Mouse (Mus musculus) retina, embryonic 14.5 days (tissue): ENCODE measurements around the gene Gse1.

Source experiments
- DNase-seq: peaks from one replicate; pipeline ENCODE4 v3.0.0-alpha.2; 2015; ENCODE audit warnings: low spot score

Gene Gse1

GRCm38 (mm10) chr8:120227891-120228591 is at the start of gene Gse1:
Gene Gse1, plus strand, starts transcription at chr8:120228456.
- DNase-seq: peak; percentile 90

- peak; percentile 97 for DNase-seq
These were observed 49.2 kb upstream of the Gse1 start for GRCm38 (mm10) chr8:120179027-120179431.

DNA sequence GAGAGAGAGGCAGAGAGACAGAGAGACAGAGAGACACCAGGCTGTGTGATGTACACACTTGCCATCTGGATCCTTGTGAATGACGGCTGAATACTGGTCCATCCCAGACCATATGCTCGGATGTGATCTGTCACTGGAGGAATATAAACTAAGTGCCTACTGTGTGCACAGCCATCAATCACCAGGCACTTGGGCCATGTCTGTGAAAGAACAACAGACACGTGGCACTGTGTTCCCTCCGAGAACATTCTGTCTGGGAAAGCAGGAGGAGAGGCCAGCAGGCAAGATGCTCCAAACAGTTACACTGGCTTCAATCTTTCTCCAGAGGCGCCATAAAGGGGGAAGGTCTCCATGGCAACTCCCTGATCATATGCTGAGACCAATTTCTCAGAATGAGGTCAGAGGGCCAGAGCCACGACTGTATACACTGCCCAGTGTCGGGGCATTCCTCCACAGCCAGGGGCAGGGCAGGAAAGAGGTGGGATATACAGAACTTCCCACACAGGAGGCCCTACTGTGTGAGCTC is 47.7 kb upstream of the Gse1 start:
- DNase-seq: peak; percentile 74

GRCm38 (mm10) chr8:120181274-120181673 is 47.0 kb upstream of the Gse1 start:
- no peak for DNase-seq

- DNase-seq: no peak
These were observed 46.3 kb upstream of the Gse1 start for GRCm38 (mm10) chr8:120181861-120182414.

DNA sequence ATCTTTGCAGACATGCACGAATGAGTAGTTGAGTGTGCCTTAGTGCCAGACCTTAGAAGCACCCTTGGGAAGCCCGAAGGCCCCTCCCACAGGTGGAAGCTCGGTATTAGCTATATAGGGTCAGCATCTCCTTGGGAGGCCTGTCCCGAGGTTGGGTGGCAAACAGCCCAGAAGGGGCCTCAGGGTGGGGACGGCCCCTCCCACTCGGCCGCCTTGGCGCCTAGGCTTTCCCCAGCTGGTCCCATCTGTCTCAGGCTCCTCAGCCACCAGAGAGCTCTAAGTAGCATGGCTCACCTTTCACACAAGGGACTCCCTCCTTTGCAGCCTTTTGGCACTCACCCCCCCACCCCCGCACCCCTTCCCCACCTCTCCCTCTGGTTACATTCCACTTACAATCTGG is 43.9 kb upstream of the Gse1 start:
- no peak for DNase-seq

DNA sequence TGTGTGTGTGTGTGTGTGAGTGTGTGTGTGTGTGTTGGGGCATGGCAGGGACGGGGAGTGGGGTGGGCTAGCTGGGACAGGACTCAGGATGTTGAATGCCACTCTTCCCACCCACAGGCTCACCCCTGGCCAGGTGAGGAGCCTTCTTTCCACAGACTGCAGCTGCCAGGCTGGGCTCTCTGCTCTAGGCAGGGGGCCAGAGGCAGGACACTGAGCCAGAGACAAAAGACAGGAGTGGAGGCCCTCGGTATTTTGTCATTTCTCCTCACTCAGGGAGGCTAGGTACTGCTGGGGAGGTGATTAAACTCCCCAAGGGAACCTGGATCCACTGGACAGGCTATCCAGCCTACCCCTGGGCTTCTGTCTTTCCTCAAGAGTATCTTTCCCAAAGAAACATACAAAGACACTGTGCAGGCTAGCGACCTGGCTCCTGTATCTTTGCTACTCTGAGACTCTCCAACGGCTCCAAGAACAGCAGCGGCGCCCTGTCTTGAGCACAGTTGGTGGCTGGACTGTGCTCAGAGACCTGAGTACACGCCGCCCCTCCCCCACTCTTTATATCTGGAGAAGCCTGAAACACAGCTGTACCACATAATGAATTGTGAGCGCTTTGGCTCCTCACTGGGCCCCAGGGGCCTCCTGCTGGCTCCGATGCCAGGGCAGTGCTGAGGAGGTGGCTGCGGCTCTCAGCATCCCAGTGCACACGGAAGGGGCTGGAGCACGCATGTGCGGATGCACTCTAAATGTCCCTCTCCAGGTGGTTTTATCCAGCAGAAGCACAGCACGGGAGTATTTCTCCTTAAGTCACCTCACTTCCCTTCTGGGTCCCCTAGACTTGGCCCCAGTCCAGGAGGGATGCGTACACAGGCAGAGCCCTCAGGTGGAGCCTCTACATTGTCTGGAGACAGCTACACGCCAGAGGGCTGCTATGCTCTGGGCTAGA is 43.1 kb upstream of the Gse1 start:
- DNase-seq: peak; percentile 70

- DNase-seq: no peak
These were observed 41.8 kb upstream of the Gse1 start for GRCm38 (mm10) chr8:120186454-120186853.

DNA sequence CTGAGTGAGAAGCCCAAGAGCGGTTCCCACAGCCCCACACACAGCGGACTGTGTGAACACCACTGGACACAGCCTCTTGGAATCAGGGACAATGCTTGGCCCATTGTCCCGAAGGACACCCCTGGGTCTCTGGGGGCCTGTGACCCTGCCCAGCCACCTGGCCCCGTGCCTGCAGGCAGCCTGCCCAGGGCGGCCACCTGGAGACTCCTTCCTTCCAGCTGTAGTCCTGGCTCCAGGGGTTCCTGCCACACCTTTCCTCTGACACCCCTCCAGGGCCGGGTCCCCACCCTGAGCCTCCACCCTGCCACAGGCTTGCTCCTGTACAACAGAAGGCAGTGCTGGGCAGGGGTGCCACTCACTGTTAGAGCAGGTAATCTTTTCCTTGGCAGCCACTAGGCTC is 39.7 kb upstream of the Gse1 start:
- DNase-seq: no peak

DNA sequence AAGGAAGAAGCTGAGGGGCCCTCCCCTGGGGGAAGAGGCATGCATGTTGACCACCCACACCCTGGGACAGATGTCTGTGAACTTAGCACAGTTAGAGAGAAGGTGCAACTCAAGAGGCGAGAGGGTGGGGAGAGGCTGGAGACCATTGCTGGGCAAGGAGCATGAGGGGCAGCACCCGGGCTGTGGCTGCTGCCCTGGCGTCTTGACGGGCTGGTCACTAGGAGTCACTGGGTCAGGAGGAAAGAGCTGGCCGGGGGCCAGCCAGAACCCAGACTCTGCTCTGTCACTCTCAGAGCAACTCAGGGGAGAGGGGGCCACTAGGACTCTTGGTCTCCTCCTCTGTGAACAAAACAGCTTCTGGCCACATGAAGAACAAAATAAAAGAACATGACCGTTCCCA is 38.8 kb upstream of the Gse1 start:
- no peak for DNase-seq

GRCm38 (mm10) chr8:120190107-120190809 is 38.0 kb upstream of the Gse1 start:
- no peak for DNase-seq

- DNase-seq: no peak
These were observed 37.3 kb upstream of the Gse1 start for GRCm38 (mm10) chr8:120190810-120191413.

- no peak for DNase-seq
These were observed 36.6 kb upstream of the Gse1 start for GRCm38 (mm10) chr8:120191633-120192032.

DNA sequence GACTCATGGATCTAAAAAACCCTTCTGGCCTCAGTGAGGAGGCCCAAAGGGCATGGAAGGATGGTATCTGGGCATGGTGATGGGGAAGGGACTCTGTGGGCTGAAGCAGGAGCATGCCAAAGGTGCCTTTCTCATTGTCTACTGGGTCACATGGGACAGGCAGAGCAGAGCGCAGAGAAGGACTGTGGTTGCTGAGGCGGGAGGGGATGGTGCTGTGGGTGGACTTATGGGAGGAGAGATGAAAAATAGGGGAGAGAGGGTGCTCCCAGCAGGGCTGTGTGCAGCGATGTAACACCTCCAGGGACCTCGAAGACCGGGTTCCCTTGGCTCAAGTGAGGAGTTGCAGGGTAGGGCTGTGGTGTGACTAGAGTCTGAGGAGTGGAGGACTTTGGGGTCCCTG is 36.1 kb upstream of the Gse1 start:
- DNase-seq: no peak

DNA sequence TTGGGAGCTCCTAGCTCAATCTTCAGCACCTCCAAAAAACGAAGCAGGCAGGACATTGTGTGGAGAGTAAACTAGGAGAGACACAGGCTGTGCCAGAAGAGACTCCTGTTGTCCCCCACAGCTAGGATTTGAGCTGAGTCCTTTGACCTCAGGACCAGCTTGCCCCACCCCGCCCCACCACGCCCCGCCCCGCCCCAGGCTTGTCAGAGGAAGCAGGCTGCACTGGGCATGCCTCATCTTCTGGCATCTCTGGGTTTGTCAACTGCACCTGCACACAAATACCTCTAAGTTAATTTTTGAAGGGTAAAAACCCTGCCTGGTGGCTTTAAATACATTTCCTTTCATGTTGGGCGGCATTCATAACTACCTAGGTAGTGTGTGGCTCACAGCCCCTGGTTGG is 26.9 kb upstream of the Gse1 start:
- DNase-seq: no peak

DNA sequence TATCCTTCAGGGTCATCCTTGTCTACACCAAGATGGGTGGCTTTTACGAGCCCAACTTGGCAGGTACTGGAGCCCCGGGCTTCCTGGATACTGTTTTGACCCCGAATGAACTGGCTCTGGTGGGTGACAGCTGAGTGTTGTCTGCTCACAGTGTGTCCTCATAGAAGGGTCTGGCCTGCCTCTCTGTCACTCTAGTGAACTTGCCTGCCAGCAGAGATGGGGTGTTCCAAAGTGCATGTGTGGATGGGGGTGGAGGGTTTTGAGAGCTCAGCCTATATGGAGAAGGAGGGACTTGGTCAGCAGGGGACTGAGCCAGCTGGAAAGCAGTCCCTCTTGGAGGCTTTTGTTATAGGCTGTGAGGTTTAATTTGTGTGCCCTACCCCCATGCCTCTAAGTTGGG is 25.7 kb upstream of the Gse1 start:
- DNase-seq: no peak

DNA sequence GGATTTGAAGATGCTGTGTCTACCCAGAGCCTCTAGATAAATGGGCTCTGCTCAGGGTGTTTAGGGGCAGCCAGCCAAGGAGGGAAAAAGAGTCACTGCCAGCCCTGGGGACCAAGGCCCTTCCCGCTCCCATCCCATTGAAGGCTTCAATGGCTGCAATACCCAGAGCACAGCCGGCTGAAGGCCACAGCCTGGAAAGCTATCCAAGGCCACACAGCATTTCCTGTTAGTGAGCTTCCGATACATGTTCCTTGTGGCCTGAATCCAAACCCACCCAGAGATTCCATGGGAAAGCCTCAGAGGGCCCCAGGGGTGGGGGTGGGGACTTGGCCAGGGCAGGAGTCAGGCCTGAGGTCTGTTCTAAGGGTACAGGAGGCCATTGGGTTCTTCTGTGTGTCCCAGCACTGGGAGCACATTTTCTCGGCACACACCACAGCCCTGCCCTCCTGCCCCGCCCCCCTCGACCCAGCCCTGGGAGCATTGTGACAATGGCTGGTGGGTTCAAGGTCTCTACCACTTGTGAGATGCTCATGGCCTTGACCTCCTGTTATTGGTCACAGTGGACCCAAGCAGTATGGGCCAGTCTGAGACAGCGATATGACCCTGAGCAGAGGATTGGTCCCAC is 23.4 kb upstream of the Gse1 start:
- no peak for DNase-seq

GRCm38 (mm10) chr8:120205916-120206315 is 22.3 kb upstream of the Gse1 start:
- DNase-seq: no peak

- DNase-seq: no peak
These were observed 20.9 kb upstream of the Gse1 start for GRCm38 (mm10) chr8:120207364-120207763.

DNA sequence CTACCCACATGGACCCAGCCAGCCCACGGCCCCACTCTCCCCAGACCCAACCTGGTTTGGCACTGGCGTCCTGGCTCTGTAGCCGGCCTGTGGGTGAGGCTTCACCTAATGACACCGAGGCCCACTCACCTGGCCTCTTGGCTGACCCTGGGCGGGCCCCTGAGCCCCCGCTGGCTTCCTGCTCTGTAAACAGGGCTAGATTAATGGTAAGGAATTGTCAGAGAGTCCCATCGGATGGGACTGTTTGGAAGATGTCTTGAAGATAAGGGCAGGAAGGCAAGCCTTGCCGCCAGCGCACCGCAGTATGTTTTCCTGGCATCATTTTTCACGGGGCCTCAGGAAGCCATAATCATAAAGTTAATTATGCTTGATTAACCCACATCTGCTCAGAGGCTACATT is 20.1 kb upstream of the Gse1 start:
- no peak for DNase-seq

DNA sequence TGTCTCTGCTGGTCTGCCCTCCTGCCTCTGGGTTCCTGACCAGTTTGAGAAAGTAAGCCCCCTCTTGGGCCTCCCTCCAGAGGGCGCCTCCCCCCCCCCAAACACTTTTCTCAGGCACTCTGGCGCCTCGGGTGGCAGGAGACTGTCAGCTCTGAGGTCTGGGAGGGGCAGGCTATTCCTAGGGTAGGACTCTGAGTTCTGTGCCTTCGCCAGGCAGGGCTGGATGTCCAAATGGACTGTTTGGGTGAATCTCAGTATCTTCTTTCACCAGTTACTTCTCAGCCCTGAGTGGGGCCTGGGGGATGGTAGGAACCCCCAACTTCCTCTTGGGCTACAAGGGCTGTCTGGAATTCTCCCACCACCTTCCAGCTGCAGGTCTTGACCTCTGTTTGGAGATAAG is 16.9 kb upstream of the Gse1 start:
- peak; percentile 68 for DNase-seq
